Mouse (Mus musculus): ENCODE measurements at regions not wholly inside any gene's neighbourhood (a gene's known extent, or its start where the extent isn't known, plus 50 kb on each side); places are given as distances from the start of the nearest gene placed in this dataset.

DNA sequence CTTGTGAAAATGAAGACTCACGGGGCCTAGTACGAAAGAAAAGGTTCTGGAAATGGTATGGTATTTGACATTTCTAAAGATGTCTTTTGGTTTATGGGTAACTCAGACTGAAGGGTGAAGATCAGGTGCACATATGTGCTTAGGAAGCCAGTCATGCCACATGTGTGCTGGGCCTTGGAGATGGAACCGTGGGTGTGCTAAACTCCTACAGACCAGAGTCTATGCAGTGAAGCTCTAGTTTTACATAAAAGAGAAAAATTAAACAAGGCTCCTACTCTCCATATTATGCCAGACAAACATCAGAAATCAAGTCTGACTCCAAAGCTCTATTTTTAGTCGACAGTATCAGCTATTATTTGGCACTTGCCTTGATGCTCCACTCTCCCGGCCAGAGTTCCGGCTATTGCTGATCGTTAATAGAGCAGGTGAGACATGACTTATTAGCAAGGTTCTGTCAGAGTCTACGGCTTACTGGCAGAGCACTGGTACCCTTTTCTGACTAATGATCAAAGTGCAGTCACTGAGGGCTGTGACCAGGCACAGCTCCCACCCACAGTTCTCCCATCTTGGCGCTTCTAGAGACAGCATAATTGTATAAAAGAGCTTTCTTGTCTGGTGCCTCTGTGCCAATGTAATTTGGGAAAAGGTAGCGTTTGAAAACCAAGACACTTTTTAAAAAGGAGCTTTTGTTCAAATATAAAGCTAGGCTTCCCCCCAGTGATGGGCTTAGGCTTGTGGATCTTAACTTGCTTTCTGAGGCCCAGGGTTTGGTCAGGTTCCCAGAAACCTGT, 119.2 kb upstream of the Ccdc122 start:
- DNase-seq (ENCODE audit: low spot score in 2 of 2), result peak in 1 of 2 experiments; percentile 41

GRCm38 (mm10) chr14:76913850-76914249, 122.7 kb upstream of the Ccdc122 start:
- no peak for DNase-seq (ENCODE audit: low spot score in 2 of 2)

DNA sequence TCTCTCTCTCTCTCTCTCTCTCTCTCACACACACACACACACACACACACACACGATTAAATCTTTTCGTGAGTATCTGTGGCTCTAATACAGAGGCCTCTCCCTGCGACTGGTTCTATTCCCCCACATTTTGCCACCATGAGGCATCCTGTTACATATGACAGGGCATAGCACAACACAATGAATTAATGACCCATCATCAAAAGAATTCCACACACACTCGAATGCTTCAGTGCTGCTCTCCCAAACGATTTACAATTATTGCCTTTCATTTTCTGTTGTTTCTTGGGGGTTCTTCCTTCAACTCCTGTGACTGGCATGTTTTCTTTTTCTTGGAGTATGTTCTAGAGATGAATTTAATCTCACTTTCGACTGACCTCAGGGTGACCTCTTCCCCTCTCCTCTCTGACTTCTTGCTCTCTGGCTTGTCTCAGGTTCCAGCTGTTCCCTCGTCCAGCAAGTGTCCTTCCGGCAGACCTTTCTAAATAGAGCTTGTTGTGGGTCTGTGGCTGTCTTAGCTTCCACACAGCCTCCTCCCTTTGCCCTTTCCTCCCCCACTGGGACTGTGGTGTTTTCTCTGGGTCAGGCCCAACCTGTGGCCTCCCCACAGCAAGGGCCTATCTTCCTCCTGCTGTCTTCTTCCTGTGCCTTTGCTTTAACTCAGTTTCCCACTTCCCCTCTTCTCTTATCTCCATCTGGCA, 124.1 kb upstream of the Ccdc122 start:
- no peak for DNase-seq (ENCODE audit: low spot score in 2 of 2)

DNA sequence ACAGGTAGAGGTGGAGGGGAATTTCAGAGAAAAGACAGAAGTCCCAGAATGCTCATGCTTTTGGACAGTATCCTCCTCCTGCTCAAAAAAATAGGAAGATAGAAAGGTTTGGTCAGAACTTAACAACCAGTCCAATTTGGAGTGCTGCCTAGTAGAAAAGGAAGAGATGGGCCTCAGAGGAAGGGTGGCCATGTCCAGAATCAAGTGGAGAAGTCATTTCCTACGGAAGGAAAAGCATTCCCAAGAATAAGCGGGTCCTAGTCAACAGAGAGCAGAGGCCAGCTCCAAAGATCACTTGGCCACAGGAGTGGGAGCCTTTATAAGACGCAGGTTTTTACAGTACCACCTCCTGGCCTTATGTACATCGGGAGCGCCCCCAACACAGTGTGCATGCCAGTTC, 125.3 kb upstream of the Ccdc122 start:
- no peak for DNase-seq (ENCODE audit: low spot score in 2 of 2)

DNA sequence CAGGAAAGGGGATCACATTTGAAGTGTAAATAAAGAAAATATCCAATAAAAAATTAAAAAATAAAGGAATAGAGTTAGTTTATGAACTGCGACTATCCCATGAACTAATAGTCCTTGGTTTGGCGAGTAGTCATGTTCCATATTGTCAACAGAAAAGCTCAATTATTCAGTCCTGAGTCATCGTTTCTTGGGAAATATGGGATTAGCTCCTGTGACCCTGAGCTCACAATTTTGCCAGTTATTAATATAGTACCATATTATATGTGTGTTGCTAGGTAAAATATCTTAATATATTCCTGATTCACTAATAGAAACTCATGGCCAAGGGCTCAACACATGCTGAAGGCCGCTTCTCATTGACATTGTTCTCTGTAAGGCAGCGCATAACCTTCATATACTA, 126.4 kb upstream of the Ccdc122 start:
- no peak for DNase-seq (ENCODE audit: low spot score in 2 of 2)

GRCm38 (mm10) chr14:76907941-76908340, 128.6 kb upstream of the Ccdc122 start:
- DNase-seq (ENCODE audit: low spot score in 2 of 2), result no peak

GRCm38 (mm10) chr14:76902962-76903757, 133.4 kb upstream of the Ccdc122 start:
- no peak for DNase-seq (ENCODE audit: low spot score in 2 of 2)

DNA sequence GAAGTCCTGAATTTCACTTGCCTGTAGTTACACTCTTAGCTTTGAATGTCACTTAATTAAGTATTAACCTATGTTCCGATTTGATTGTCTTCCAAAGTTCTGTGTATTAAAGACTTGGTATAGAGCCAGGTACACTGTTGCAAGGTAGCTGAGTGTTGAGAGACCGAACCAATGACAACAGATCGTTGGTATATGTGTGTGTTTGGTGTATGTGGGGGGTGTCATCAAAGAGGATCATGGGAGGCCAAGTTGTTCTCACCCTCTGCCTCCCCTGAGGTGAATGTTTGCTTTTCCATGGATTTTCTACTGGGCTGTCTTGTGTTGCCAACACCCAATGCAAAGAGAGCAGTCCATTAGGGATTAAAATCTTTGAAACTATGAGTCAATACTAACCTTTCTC, 135.1 kb upstream of the Ccdc122 start:
- no peak for DNase-seq (ENCODE audit: low spot score in 2 of 2)

- DNase-seq (ENCODE audit: low spot score in 2 of 2), result no peak
These were observed 137.2 kb upstream of the Ccdc122 start for GRCm38 (mm10) chr14:76899331-76899730.

GRCm38 (mm10) chr14:76887708-76888107, 148.9 kb upstream of the Ccdc122 start:
- no peak for DNase-seq (ENCODE audit: low spot score in 2 of 2)

DNA sequence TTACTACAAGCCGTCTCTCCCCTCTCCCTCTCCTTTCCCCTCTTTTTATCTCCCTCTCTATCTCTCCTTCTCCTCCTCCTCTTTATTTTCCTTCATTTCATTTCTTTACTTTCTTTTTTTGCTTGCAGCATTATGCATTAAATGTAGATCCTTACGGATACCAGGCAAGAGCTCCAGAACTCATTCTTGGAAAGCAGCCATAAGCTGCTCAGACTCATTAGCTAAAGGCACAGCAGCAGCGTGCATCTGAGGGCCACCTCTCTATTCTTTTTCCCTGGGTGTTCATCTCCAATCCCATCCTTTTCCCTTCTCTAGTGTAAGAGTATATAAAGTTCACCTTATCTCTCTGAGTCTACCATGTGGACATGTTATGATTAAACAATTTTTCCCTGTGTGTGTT, 149.4 kb upstream of the Ccdc122 start:
- no peak for DNase-seq (ENCODE audit: low spot score in 2 of 2)

- no peak for DNase-seq (ENCODE audit: low spot score in 2 of 2)
These were observed 153.3 kb upstream of the Ccdc122 start for GRCm38 (mm10) chr14:76883231-76883651.

DNA sequence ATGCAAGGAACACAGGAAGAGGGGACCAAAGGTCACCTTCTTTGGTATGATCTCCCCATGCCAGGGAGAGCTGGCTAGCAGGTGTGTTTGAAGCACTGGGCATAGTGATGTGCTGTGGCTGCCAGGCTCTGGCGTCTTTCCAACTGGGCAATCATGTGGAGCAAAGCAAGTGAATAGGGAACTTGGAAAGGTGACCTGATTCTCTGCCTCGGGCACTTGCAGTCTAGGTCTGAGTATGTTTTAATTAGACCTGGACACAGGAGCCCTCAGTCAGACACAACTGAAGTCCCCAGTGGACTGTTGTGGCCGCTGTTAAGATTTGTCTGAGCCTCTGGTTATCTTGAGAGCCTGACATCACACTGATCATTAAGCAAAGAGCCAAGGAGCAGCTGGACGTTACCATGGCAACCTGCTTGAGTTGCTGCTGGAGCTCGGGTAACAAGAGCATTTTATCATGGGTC, 153.8 kb upstream of the Ccdc122 start:
- peak in 1 of 2 experiments; percentile 26 for DNase-seq (ENCODE audit: low spot score in 2 of 2)

DNA sequence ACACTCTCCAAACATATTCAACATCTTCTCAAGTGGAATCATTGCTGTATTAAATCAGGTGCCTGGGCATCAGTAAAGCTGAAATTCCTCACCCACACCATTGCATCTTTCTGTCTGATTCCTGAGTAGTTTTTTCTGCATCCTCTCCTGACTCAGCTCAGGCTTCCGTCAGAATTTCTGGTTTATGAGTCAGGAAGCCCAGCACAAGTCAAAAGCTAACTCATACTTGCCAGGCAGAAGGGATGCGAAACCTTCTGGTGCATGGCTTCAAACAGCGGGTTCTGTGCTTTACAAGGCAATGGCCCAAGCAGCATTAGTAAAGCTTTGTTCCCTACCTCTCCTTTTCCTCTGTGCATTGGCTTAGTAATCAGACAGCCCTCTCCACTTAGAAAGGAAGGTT, 155.7 kb upstream of the Ccdc122 start:
- peak; percentile 27 to 32 for DNase-seq (ENCODE audit: low spot score in 2 of 2)

- DNase-seq (ENCODE audit: low spot score in 2 of 2), result no peak
These were observed 159.3 kb upstream of the Ccdc122 start for GRCm38 (mm10) chr14:76877306-76877705.

GRCm38 (mm10) chr14:76876015-76876414, 160.6 kb upstream of the Ccdc122 start:
- peak; percentile 54 to 62 for DNase-seq (ENCODE audit: low spot score in 2 of 2)

GRCm38 (mm10) chr14:76875266-76875900, 161.2 kb upstream of the Ccdc122 start:
- DNase-seq (ENCODE audit: low spot score in 2 of 2), result no peak

- peak in 1 of 2 experiments; percentile 36 for DNase-seq (ENCODE audit: low spot score in 2 of 2)
These were observed 161.9 kb upstream of the Ccdc122 start for GRCm38 (mm10) chr14:76874542-76875265.

DNA sequence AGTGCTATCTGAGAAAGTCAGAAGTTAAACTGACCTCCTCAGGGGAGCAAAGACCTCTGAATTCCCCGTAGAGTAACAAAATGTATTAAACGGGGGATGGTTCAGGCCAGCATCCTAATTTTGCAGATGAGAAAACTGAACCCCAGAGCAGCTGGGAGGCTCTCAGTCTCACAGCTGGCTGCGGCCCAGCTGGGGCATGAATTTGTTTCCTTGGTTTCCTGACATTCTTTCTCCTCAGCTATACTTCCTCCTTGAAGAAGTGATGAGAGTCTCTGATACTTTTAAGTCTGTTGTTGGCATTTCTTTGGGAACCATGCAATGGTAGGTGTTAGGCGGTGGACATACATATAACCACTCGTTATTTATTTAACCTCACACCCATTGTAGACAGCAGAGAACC, 162.9 kb upstream of the Ccdc122 start:
- DNase-seq (ENCODE audit: low spot score in 2 of 2), result no peak

GRCm38 (mm10) chr14:76872976-76873375, 163.6 kb upstream of the Ccdc122 start:
- no peak for DNase-seq (ENCODE audit: low spot score in 2 of 2)

DNA sequence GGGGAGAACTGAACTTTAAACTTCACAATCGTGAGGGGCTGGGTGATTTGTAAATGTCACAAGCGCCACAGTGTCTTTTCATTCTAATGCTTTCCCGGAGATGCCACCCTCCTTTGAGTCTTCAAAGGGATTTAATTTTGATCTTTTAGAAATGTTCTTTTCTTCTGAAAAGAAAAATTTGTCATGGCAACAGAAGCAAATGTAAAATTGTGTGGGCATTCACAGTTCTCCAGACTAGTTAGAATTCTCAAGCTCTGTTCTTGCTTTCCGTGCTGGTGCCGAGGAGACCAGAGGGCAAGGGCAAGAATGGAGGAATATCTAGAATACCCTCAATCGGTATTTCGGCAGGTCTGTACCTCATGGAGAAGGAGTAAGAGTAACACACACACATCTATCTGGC, 164.1 kb upstream of the Ccdc122 start:
- DNase-seq (ENCODE audit: low spot score in 2 of 2), result no peak
